Mouse (Mus musculus): ENCODE results near the gene Fubp1. TPM values are rescaled to one million over a fixed set of nuclear protein-coding genes. Genes with fewer than 3 reads are reported as not detected.

Gene Fubp1
- total and polyA plus RNA-seq, 2 experiments from 2014 or later = 135 to 257 TPM

GRCm38 (mm10) chr3:152261948-152262347 is 51.7 kb downstream of the Fubp1 start:
- no peak for TF ChIP-seq CTCF (IDR thresholded peaks at IDR 0.05; ENCODE audit: low read depth)
- H3K4me2 ChIP-seq (ENCODE audit: low read depth) = no peak overlapping the region
- H3K36me3 ChIP-seq (ENCODE audit: insufficient read depth) = no peaks in the 10 kb centered on the region
- no peak overlapping the region for H3K9ac ChIP-seq
- ATAC-seq (no peak), DNase-seq (no peak)
- peaks cover 6% of the 10 kb centered on the region; the same call in 1 of the 2 replicates for H3K4me1 ChIP-seq (ENCODE audit: insufficient read depth)
- WGBS = 34% methylated on average over 8 of the region's 8 CpGs
- H3K4me3 ChIP-seq (ENCODE audit: low read depth, low read length) = no peak overlapping the region
- H3K27me3 ChIP-seq (ENCODE audit: insufficient read depth, low read length) = peaks cover 8% of the 10 kb centered on the region
- no peaks in the 10 kb centered on the region for H3K9me3 ChIP-seq (ENCODE audit: low read length)
- no peak overlapping the region for H3K27ac ChIP-seq (ENCODE audit: low read depth, low read length)

GRCm38 (mm10) chr3:152264374-152264773 is 54.2 kb downstream of the Fubp1 start:
- ATAC-seq = no peak
- Histone ChIP-seq H3K9ac (no peak overlapping the region), H3K4me2 (ENCODE audit: low read depth) (no peak overlapping the region), H3K9me3 (ENCODE audit: low read length) (no peaks in the 10 kb centered on the region), H3K4me1 (ENCODE audit: insufficient read depth) (peaks cover 6% of the 10 kb centered on the region; the same call in 1 of the 2 replicates), H3K27ac (ENCODE audit: low read depth, low read length) (peak overlapping the region; percentile 45; the same call in 1 of the 2 replicates), H3K36me3 (ENCODE audit: insufficient read depth) (no peaks in the 10 kb centered on the region), H3K4me3 (ENCODE audit: low read depth, low read length) (no peak overlapping the region), H3K27me3 (ENCODE audit: insufficient read depth, low read length) (peaks cover 8% of the 10 kb centered on the region)
- no peak for TF ChIP-seq CTCF (IDR thresholded peaks at IDR 0.05; ENCODE audit: low read depth)
- DNase-seq = no peak
- WGBS = 53% methylated on average over 10 of the region's 10 CpGs

DNA sequence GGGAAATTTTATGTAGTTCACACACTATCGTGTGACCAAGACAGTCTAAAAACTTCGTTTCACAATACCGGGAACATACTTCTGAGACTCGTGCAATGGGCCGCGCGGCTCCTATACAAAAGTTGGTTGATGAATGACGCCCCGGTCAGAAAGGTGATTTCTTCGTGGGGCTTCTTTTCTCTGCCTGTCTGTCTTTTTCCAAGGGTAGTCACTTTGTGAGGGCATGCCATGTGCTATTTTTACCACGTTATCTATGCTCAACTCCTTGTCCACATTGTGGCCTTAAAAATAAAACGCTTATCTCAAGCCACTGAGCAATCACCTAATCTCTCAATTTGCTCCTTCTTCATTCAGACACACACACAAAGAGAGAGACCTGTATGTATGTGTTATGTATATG is 54.6 kb downstream of the Fubp1 start:
- no peak for TF ChIP-seq CTCF (IDR thresholded peaks at IDR 0.05; ENCODE audit: low read depth)
- H3K27ac ChIP-seq (ENCODE audit: low read depth, low read length) = peak overlapping the region; percentile 45; the same call in 1 of the 2 replicates
- H3K4me3 ChIP-seq (ENCODE audit: low read depth, low read length) = peak overlapping the region; percentile 52
- WGBS = 38% methylated on average over 12 of the region's 12 CpGs
- H3K4me2 ChIP-seq (ENCODE audit: low read depth) = peak overlapping the region; percentile 100
- peaks cover 8% of the 10 kb centered on the region for H3K27me3 ChIP-seq (ENCODE audit: insufficient read depth, low read length)
- no peaks in the 10 kb centered on the region for H3K9me3 ChIP-seq (ENCODE audit: low read length)
- H3K36me3 ChIP-seq (ENCODE audit: insufficient read depth) = no peaks in the 10 kb centered on the region
- H3K9ac ChIP-seq = peak overlapping the region; percentile 51; the same call in 1 of the 2 replicates
- DNase-seq = no peak
- peaks cover 6% of the 10 kb centered on the region; the same call in 1 of the 2 replicates for H3K4me1 ChIP-seq (ENCODE audit: insufficient read depth)
- no peak for ATAC-seq

DNA sequence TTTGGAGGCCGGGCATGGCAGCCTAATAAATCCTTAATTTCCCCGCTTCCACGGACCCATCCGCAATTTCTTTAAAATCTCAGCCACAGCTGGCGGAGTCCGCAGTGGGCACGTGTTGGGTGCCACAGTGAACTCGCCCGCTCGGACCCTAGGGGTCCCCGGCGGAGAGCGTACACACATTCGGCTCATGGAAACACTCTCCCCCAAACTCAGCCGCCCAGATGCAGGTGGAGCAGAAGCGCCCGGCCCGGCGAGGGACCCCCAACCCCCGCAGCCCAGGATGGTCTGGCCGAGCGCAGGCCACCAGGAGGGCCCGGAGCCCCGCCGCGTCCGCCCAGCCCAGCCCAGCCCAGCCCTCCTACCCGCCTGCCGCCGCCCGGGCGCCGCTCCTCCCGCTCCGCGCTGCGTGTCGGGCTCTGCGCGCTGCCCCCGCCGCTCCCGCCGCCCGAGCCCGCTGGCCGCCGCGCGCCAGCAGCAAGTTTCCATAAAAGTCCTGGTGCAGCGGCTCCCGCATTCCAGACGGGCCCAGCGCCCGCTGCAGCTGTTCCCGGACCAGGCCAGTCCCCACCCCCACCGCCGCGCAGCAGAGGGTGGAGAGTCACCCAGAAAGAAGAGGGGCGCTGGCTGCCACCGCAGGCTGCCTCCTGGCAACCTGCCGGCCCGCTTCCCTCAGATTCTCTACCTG is 55.3 kb downstream of the Fubp1 start:
- Histone ChIP-seq H3K9ac (peak overlapping the region; percentile 51), H3K27me3 (ENCODE audit: insufficient read depth, low read length) (peaks cover 8% of the 10 kb centered on the region), H3K4me3 (ENCODE audit: low read depth, low read length) (peak overlapping the region; percentile 52), H3K9me3 (ENCODE audit: low read length) (no peaks in the 10 kb centered on the region), H3K27ac (ENCODE audit: low read depth, low read length) (0 out of 2 replicates have a peak overlapping the region, but pooled peaks have one; percentile 29), H3K36me3 (ENCODE audit: insufficient read depth) (no peaks in the 10 kb centered on the region), H3K4me2 (ENCODE audit: low read depth) (peak overlapping the region; percentile 100), H3K4me1 (ENCODE audit: insufficient read depth) (peaks cover 6% of the 10 kb centered on the region; the same call in 1 of the 2 replicates)
- TF ChIP-seq CTCF (IDR thresholded peaks at IDR 0.05; ENCODE audit: low read depth) = no peak
- ATAC-seq (peak; percentile 84), DNase-seq (peak; percentile 38)
- WGBS = 1% methylated on average over 55 of the region's 63 CpGs

DNA sequence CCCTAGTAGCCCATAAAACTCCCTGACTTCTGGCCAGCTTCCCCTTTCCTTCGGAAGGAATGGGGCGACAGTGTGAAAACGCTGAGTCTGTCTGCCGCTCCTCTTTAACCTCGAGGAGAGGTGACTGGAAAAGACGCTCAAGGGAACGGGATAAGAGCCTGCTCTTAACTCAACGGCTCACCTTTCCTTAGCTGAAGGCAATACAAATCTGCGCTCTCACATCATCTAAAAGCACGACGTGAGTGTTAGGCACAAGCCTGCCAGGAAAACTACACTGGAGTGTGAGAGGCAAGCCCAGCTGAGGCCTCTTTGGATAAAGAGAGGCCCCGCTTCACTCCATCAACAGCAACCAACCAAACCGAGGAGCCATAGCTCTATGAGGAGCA is 55.8 kb downstream of the Fubp1 start, which contains the start of gene Nexn:
TSS of gene Nexn (minus strand) at position 315 of the 386 bp plus-strand sequence.
- Histone ChIP-seq H3K36me3 (ENCODE audit: insufficient read depth) (no peaks in the 10 kb centered on the region), H3K9ac (peak within 1 kb of the TSS; percentile 51), H3K9me3 (ENCODE audit: low read length) (no peaks in the 10 kb centered on the region), H3K4me3 (ENCODE audit: low read depth, low read length) (peak within 1 kb of the TSS; percentile 52), H3K4me2 (ENCODE audit: low read depth) (peak within 1 kb of the TSS; percentile 100), H3K27ac (ENCODE audit: low read depth, low read length) (0 out of 2 replicates have a peak within 1 kb of the TSS, but pooled peaks have one; percentile 29), H3K4me1 (ENCODE audit: insufficient read depth) (peaks cover 6% of the 10 kb centered on the region; the same call in 1 of the 2 replicates), H3K27me3 (ENCODE audit: insufficient read depth, low read length) (peaks cover 8% of the 10 kb centered on the region)
- TF ChIP-seq CTCF (IDR thresholded peaks at IDR 0.05; ENCODE audit: low read depth) = no peak
- no peak for DNase-seq
- 7% methylated on average over 13 of the region's 13 CpGs for WGBS
- peak; percentile 30 for ATAC-seq

- Histone ChIP-seq H3K9ac (no peak overlapping the region), H3K27me3 (ENCODE audit: insufficient read depth, low read length) (peaks cover 8% of the 10 kb centered on the region), H3K4me2 (ENCODE audit: low read depth) (no peak overlapping the region), H3K4me1 (ENCODE audit: insufficient read depth) (peaks cover 6% of the 10 kb centered on the region; the same call in 1 of the 2 replicates), H3K36me3 (ENCODE audit: insufficient read depth) (0 out of 2 replicates have a peak, but pooled peaks cover 1% of the 10 kb centered on the region), H3K9me3 (ENCODE audit: low read length) (no peaks in the 10 kb centered on the region), H3K27ac (ENCODE audit: low read depth, low read length) (no peak overlapping the region), H3K4me3 (ENCODE audit: low read depth, low read length) (no peak overlapping the region)
- TF ChIP-seq CTCF (IDR thresholded peaks at IDR 0.05; ENCODE audit: low read depth) = no peak
- DNase-seq = no peak
- no peak for ATAC-seq
- 95% methylated on average over 14 of the region's 14 CpGs for WGBS
Measured at GRCm38 (mm10) chr3:152268099-152268498, 57.9 kb downstream of the Fubp1 start.

DNA sequence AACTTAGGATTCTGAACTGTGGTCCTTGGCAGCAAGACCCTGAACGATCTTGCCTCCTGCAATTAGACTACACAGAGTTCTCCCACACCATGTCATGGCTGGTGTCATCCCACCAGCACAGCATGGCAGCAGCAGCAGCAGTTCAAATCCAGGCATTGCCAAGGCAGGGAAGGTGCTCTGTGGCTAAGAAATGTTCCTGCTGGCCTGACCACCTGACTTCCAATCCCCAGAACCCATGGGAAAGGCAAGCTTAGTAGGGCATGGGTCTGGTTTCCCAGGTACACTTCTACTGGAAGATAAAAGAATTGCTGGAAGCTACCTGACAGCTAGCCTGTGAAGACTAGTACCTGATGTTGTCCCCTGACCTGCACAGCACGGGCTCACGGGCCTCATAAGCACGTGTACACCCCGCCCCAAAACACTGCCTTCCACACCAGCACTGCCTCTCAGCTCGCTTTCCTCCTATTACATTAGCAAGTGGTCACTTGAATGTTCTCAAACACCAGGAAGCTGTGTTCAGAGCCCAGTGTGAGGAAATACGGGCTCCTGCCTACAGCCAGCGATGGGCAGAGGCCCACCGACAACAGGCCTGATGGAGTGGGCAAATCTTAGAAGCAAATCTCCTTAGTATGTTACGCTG is 61.0 kb downstream of the Fubp1 start:
- H3K9ac ChIP-seq = no peak overlapping the region
- no peak overlapping the region for H3K27ac ChIP-seq (ENCODE audit: low read depth, low read length)
- H3K9me3 ChIP-seq (ENCODE audit: low read length) = no peaks in the 10 kb centered on the region
- DNase-seq = no peak
- no peak for ATAC-seq
- no peak overlapping the region for H3K4me2 ChIP-seq (ENCODE audit: low read depth)
- peaks cover under 1% of the 10 kb centered on the region; the same call in 1 of the 2 replicates for H3K27me3 ChIP-seq (ENCODE audit: insufficient read depth, low read length)
- H3K36me3 ChIP-seq (ENCODE audit: insufficient read depth) = peaks cover 10% of the 10 kb centered on the region
- H3K4me3 ChIP-seq (ENCODE audit: low read depth, low read length) = no peak overlapping the region
- no peaks in the 10 kb centered on the region for H3K4me1 ChIP-seq (ENCODE audit: insufficient read depth)
- 89% methylated on average over 10 of the region's 10 CpGs for WGBS
- TF ChIP-seq CTCF (IDR thresholded peaks at IDR 0.05; ENCODE audit: low read depth) = no peak

Data from forebrain, postnatal 0 days (tissue).